Mouse (Mus musculus) cerebellum, postnatal 14 days (tissue): ENCODE results near the gene Dffb.

ENCODE experiments used
- DNase-seq, 2 experiments: peaks; one replicate each; pipeline ENCODE4 v3.0.0; 2021; ENCODE audit warnings: mixed read lengths in 2 of 2

Dffb gene

DNA sequence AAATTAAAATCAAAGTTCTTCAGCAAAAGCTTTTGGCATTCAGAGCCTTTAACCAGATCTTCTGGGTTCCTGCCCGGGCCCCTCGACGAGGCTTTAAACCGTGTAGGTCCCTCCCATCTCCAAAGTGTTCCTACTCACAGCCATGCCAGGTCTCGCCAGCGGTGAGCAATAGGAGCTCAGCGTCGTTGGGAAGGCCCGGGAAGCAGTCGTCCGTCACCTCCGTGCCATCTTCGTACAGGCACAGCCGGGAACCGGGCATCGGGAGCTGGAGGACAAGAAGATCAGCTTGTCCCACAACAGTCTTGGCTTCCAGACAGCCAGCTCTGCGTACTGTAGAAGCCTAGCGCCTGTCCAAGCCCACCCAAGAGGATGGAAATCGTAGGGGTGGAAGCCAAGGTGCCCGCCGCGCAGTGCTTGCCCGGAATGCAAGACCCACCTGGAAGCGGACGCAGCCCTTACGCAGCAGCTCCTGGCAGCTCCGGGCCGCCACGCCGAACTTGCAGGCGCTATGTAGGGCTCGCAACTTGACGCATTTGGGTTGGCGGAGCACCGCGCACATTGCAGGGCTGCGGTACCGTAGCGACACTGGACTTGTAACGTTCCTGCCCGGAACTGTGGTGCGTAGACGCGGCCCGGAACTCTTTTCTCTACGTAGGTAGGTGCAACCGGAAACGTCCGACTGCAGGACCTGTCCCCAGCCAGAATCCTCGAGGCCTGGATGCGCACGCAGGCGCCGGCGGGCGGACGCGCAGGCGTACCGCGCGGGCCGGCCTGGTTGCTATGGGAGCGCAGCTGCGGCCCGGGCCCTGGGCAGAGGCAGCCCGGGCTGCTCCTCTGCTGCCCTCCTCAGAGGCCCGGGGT lies at the start of gene Dffb, which contains the start of gene Cep104:
TSS of gene Dffb (minus strand) at position 696 of the 861 bp plus-strand sequence.
TSS of gene Cep104 (plus strand) at position 764 of the 861 bp plus-strand sequence.
- peak; percentile 97 to 98 for DNase-seq

DNA sequence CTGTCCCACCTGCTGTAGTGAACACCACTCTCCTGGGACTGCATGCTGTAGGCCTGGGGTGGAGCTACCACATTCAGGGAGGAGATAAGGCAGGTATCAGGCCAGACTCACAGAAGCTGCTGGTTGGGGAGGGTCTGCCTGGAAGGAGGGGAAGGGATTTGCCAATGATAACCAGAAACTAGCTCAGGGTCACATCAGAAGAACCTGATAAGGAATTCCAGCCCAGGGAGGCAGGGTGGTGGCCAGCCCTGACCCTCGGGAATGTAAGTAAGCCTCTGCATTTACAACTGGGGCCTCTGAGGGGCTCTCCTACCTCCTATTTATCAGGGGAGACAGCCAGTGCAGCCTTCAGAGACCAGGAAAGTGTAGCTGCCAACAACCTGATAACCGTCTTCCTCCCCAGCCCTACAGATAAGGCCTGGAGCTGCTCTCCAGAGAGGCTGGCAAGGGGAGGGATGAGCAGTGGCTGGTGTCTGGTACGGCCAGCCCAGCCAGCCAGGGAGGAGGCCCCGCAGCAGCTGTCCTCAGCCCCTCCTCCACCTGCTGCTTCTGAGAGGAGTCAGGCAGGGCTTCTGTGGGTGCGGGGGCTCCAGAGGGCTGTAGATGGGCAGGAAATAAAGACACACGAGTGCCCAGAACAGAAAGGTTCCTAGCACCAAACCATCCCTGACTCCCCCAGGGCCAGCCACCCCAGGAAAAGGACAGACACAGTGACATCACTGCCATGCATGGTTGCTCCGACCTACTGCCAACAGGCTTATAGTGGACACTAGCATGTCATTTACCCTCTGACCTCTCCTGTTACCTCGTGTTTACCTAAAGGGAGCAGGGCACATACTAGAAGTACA lies 49.1 kb upstream of the Dffb start:
- no peak for DNase-seq

DNA sequence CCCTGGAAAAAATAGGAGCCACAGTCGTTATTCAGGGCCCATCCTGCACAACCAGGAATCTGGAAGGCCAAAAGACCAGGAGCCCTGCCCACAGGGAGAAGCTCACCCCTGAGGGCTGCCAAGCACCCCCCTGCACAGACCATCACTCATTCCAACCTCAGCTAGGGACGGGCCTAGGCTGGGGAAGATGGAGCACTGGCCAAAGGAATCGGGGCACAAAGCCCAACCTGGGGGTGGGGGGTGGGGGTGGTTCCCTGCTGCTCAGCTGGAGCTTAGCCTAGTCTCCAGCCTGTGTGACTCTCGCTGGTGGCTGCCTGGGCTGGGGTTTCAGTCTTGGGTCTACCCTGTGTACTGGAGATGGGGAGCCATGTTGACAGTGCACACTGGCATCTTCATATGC lies 47.9 kb upstream of the Dffb start:
- DNase-seq, result peak in 1 of 2 experiments; percentile 31

DNA sequence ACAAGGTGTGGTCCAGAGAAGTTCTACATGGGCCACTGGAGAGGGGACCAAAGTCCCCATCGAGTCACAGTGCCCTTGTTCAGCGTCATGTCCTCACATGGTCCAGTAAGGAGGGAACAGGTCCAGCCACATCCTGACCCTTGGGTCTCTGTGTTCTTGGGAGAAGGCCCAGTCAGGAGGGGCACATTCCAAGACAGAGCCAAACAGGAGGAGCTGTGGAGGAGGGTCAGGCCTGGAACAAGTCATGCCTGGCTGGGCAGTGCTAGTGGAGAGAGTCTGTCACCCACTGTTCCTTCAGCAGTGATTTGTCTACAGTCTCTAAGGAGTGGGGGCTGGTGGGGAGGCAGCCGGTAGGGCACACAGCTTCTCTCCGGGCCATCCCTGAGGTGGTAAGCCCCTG lies 47.5 kb upstream of the Dffb start:
- DNase-seq, result peak; percentile 26 to 39

DNA sequence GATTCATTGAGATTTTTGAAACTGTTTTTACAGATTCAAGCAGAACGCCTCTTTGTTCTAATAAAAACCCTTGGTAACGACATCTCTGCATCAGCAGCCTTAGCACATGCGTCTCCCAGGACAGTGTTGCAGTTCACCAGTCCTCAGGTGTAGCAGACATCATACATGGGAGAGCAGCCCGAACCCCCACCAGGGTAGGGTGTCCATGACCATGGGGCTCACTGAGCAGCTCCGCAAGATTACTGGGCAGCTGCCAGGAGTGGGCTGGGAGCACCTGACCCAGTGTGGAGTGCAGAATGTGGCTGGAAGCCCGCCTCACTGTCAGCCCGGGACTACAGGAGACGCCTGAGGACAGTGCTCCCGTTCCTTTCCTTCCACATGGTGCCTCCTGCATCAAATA lies 46.5 kb upstream of the Dffb start:
- DNase-seq, result peak in 1 of 2 experiments; percentile 42

DNA sequence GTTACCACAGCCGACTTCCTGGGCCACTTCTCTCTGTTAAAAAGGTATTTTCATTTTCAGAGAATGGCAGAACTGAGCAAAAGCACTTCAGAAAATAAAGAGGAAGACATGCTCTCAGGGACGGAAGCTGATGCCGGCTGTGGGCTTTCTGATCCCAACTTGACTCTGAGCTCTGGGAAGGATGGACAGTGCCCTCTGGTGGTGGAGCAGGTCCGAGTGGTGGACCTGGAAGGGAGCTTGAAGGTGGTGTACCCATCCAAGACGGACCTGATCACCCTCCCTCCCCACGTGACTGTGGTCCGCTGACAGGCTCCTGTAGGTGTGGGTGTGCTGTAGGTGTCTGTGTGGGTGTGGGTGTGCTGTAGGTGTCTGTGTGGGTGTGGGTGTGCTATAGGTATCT lies 44.6 kb upstream of the Dffb start:
- DNase-seq, result peak; percentile 38 to 66

DNA sequence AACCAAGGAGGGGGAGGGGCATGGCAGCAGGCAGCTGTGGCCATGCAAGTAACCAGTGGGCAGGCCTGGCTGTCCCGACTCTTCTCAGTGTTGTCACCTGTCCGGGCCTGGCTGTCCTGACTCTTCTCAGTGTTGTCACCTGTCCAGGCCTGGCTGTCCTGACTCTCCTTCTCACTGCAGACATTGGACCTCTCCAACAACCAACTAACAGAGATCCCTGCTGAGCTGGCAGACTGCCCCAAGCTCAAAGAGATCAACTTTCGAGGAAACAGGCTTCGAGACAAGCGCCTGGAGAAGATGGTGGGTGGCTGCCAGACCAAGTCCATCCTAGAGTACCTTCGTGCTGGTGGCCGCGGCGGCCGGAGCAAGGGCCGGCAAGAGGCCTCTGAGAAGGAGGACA lies 40.5 kb upstream of the Dffb start:
- peak in 1 of 2 experiments; percentile 43 for DNase-seq

DNA sequence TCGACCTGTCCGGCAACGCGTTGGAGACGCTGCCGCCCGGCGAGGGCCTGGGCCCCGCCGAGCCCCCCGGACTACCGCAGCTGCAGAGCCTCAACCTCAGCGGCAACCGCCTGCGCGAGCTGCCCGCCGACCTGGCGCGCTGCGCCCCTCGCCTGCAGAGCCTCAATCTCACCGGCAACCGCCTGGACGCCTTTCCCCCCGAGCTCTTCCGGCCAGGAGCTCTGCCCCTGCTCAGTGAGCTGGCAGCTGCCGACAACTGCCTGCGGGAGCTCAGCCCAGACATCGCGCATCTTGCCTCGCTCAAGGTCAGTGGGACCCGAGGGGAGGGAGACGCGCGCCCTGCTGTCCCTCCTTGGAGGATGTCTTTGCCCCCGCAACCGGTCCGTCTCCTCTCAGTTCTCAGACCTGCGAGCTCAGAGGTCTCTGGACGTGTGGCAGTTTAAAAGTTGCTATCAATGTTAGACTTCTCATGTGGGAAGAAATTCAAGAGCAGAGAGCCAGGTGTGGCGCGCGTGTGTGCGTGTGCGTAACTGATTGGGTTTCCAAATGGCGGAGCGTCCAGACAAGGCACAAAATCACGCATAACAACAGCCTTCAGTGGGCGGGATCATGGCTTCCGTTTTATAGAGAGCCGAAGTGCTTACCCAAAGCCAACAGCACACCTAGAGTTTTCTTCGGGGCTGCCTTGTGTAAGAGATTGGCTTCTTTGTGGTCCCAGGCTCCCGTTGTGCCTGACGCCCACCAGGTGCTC lies 37.4 kb upstream of the Dffb start:
- DNase-seq, result peak in 1 of 2 experiments; percentile 33

DNA sequence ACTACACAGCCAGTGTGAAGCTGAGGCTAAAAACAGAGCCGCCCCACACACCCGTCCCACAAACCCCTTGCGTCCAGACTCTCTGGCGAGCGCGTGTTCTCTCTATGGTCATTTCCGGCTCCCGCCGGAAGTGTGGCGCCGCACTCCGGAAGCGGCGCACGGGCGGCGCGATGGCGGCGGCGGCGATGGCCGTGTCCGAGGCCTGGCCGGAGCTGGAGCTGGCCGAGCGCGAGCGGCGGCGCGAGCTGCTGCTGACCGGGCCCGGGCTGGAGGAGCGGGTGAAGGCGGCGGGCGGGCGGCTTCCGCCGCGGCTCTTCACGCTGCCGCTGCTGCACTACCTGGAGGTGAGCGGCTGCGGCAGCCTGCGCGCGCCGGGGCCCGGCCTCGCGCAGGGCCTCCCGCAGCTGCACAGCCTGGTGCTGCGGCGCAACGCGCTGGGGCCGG lies 36.7 kb upstream of the Dffb start, which contains the start of gene Lrrc47:
TSS of gene Lrrc47 (plus strand) at position 86 of the 444 bp plus-strand sequence.
- DNase-seq, result peak; percentile 87 to 89

DNA sequence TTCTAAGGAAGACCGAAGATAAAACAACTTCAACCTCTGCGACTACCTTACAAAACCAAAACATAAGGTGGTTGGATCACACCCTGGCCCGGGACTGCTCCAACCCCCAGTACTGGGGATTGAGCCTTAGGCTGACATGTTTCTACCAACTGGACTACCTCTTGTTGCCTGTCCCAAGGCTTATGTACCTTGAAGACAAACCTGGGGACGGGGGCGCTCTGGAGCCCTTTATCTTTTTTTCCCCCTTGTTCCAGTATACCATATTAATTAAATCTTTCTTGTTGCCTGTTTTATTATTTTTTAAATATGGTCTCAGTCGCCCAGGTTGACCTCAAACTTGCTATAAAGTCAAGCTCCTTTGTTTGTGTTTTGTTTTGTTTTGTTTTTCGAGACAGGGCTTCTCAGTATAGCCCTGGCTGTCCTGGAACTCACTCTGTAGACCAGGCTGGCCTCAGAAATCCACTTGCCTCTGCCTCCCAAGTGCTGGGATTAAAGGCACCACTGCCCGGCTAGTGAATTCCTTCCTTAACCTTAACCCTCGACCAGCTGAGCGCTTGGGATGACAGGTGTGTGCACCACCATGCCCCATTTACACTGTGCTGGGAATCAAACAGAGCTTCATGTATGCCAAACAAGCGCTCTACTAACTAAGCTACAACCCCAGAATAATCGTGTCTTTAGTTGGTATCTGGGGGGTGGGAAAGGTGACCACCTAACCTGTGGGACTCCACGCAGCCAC lies 36.1 kb upstream of the Dffb start:
- no peak for DNase-seq

DNA sequence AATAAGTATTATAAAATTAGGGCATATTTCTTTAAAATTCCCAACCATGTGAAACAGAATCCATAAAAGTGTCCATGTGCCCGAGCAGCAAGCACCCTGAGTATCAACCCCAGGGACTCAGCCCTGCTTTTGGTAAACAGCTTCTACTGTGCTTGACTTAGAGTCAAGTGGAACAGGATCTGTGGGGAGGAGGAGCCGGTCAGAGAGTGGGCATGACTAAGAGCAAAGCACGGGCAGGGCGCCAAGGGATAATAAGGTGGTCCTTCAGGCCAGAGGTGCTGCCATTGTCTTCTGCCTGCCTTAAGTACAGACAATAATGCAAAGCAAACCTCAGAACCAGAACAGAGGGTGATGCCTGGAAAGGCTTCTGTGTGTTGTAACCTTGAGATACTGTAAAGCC lies 32.8 kb upstream of the Dffb start:
- DNase-seq, result no peak

DNA sequence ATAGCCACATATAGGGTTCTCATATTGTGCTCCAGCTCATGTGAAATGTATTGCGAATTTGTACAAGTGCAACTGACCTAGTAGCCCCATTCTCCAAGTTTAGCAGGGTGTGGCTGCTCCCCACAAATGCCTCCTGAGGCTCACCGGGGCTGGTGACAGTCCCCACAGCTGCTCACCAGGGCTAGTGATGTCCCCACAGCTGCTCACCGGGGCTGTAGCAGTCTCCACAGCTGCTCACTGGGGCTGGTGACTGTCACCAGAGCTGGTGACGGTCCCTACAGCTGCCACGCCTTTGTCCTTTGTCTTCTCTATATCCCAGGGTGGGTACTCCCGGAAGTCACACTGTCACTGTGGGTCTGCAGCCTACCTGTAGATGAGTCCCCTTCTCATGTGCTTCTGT lies 31.3 kb upstream of the Dffb start:
- no peak for DNase-seq

DNA sequence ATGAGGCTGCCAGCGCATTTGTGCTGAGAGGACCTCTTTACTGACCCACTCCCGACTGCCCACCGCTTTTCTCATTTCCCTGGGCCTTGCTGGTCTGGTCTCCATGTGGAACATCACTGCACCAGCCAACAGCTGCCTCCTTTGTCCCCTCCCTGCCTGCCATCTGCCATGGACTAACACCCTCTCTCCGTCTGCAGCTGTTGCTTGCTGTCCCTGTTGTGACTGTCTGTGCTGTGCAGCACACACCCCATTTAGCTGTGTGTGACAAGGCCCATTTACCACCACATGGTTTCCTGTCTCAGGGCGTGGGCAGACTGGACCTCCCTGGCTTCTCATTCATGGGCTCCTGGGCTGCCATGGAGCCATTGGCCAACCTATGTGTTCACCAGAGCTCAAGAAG lies 30.6 kb upstream of the Dffb start:
- no peak for DNase-seq

DNA sequence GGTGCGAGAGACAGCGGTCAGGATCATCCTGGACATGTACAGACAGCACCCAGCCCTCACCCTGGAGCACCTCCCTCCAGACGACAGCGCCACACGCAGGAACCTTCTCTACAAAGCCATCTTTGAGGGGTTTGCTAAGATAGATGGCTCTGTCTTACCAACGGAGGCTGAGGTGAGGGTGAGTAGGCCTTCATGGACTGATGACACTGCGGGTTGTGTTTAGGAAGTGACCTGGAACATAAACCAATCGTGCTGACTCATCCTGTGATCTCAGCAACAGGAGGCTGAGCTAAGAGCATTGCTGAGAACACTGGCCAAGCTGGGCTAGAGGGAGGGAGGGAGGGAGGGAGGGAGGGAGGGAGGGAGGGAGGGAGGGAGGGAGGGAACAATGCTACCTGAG lies 18.6 kb upstream of the Dffb start:
- no peak for DNase-seq

DNA sequence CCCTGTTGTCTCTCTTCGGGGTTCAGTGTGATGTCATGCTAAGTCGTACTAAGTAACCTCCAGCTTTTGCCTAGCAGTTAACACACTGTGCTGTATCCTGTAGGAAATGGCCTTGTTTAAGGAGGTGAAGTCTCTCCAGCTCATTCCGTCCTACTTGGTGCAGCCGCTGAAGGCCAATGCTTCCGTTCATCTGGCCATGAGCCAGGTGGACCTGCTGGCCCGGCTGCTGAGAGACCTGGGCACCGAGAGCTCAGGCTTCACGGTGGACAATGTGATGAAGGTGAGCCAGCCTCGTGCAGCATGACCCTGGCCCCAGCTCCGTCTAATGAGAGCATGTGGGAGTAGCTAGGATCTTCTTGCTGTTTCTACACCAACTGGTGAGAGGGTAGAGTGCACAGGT lies 17.8 kb upstream of the Dffb start:
- peak; percentile 24 to 34 for DNase-seq

DNA sequence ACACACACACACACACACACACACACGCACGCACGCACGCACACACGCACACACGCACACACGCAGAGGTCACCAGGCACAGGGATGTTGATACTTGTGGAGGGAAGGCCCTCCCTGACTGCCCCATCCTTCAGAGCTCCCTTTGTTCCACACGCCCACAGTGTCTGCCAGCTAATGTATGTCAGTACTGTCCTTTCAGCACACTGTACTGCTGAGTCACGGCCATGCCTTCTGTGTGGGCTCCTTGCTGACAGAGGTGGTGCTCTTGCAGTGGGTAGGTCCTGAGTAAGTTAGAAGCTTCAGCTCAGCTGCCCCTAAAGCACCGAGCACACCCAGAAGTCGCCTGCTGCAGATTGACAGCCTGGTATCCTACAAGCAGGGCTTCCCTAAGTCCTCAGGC lies 5.5 kb upstream of the Dffb start:
- no peak for DNase-seq

DNA sequence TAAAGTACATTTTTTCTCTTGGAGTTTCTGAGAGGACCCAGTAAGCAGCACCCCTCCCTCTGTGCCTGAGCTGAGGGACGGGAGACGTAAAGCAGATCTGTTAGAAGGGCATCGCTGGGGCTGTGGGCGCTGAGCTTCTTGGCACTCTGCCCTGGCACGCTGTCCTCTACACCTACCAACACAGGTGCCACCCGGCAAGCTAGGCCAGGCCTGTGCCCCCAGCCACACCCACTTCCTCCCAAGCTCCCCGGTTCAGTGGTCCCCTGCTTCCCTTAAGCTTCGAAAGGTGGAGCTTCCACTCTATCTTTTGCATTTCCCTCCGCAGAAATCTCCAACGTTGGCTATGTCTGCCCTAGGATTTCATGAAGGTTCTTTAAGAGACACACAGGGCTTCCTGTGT lies 4.3 kb upstream of the Dffb start:
- no peak for DNase-seq

DNA sequence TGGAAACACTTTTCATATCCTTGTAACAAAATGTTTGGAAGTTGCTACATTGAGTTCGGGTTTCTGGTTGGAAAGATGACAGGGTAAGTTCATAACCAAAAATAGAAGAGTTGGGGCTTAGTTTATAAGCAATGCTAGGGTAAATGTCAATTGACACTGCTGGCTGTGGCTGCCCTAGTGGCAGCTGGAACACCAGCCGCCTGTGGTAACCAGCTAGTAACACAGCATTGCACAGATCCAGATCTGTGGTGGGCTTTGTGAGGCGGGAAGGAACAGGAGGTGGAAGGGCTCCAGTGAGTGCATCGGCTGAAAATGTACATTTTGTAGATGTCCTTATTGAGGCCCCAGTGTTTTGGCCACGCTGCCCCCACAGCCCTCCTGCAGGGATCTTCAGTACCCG lies 842 bp upstream of the Dffb start:
- DNase-seq, result no peak

DNA sequence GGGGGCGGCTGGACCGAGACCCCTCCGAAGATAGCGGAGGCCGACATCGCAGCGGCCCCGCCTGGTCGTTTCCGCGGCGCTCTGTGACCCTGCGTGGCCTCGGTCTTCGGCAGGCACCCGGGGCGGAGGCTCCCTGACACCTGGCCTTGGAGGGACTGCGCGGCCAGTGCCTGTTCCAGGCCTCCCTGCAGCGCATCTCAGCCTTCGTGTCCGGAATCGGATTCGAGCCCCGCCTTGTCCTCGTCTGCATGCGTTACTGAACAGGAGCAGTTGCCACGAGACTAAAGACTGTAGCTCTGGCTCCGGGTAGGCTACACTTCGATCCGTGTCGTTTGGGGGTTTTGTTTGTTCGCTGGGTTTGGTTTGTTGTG lies 351 bp upstream of the Dffb start:
- DNase-seq, result no peak

DNA sequence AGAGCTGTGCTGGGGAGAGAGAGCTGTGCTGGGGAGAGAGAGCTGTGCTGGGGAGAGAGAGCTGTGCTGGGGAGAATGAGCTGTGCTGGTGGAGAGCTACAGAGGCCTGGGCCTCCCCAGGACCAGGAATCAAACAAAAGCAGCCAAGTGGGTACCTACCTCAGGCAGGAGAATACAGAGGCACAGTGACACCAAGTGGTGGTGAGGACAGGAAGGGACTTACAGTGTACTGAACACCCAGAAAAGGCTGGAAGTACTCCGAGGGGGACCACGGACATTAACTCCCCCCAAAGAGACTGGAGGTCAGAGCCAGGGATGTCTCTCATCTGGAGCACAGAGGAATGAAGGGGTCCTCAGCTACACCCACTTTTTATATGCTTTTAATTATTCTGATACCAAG lies 6.9 kb downstream of the Dffb start:
- DNase-seq, result no peak

DNA sequence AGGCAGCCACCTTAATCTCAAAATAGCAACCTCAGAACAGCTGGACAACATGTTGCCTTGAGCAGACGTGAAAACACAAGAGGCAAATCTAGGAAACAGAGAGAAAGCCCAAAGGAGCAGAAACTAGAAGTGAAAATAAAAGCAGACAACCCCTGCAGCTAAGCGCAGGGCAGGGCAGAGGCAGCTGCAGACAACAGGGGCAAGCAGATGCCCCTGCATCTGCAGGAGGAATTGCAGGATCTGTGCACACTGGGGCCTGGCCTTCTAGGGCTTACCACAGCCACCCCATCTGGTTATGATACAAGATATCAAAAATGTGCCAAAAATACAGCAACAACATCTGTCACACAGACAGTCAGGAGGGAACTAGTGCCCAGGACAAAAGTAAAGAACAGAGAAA lies 7.4 kb downstream of the Dffb start:
- no peak for DNase-seq

DNA sequence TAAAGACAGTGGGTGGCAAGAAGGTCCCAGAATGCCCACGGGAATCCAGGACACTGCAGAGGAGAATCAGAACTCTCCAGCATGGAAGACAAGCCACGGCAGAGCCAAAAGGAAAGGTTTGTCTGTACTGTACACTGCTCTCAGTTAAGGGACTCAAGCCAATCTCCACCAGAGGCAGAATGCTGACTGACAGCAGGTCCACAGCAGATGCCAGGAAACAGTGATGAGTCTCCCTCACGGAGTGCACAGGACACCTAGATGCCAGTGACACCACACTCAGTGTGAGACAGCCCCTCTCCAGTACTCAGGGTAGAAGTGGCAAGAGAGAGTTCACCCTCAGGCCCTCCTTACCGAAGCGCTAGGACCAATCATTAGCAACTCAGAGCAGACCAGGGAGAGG lies 8.3 kb downstream of the Dffb start:
- DNase-seq, result peak in 1 of 2 experiments; percentile 47
